Mouse (Mus musculus) adrenal gland, postnatal 36 days (tissue): Measurements from ENCODE around the gene Cd200. TPM values are rescaled to one million over a fixed set of nuclear protein-coding genes. Genes with fewer than 3 reads are reported as not detected.
"Not testable (repeated sequence)": the region's sequence is repeated elsewhere in the genome, so short reads cannot be mapped to it uniquely, and the experiment has no call there.

ENCODE experiments used
- DNase-seq, 2 experiments: peaks; one replicate each; pipeline ENCODE4 v3.0.0; 2021; ENCODE audit warnings: mixed read lengths in 1 of 2
- total RNA-seq, 2 experiments: library from RNA; stranded (reverse); gene quantifications; 2 replicates each; pipeline ENCODE4 v1.2.3; 2021

Gene Cd200
- total RNA-seq, 2 experiments from 2014 or later: 54.4 to 84.0 TPM

GRCm38 (mm10) chr16:45378147-45378943, 30.5 kb downstream of the Cd200 start:
- DNase-seq: no peak

DNA sequence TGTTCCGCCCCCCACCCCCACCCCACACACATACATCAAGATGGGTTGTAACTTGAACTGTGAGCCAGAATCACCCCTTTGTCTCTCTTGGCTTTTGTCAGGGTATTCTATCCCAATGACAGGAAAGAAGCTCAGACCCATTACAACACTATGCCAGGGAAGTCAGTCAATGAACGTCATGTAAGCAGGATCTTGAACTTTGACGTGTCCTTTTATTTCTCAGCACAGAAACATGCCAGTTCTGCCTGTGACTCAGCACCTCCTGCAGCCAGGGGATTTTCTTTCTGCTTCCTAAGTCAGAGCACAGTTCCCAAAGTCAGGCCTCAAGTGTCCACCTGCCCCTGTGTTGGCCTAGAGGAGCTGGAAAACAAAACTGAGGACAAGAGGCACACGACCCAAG, 31.5 kb downstream of the Cd200 start:
- DNase-seq: peak in 1 of 2 experiments; percentile 17

DNA sequence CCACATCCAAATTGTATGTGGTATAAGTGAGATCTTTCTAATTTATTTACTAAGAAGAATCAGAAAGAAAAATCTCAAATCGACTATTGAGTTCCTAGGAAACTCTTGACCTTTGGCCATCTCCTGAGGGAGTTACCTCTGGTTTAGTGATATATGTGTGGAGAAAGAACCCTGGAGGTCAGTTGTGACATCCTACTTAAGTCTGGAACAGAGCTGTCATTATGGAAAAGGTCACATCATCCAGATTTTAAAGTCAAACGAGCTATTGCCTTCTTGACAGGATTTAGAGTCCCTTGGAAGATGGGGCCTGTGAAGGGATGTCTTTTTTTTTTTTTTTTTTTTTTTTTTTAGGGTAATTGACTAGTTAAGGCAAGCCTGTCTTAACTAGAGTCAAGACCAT, 32.0 kb downstream of the Cd200 start:
- no peak for DNase-seq

DNA sequence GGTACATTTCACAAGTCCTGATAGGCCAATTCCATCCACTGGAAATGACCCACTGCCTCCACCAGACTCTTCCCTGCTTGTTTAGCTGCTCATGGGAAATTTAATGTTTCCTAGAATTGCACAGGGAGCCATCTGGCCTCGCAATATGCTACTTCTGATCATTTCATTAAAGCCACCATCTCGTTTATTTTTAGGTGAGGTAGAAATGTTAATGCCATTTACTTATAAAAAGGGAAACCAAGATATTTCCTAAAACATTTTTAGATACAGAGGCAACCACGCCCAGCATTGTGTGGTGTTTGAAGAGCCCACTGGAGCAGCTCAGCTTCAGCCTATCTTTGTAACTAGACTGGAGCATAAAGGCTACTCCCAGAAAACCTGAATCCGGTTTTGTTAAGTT, 32.6 kb downstream of the Cd200 start:
- DNase-seq: no peak

GRCm38 (mm10) chr16:45375506-45376225, 33.2 kb downstream of the Cd200 start:
- DNase-seq: no peak

DNA sequence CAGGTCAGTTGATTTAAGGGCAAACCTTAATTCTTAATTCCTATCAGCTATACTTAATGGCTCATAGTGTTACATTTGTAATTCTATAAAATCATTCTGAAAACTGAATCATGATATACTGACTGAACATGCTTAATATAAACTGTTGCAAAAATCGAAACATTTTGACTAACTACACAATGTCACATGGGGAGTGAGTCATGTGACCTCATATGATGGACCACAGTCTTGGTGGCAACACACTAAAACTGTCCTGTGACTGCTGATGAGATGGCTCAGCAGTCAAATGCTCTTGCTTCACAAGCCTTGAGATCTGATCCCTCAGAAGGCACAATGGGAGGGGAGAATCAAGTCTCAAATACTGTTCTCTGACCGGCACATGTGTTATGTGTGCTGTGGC, 34.8 kb downstream of the Cd200 start:
- no peak for DNase-seq

GRCm38 (mm10) chr16:45371076-45371475, 37.8 kb downstream of the Cd200 start:
- DNase-seq: no peak

DNA sequence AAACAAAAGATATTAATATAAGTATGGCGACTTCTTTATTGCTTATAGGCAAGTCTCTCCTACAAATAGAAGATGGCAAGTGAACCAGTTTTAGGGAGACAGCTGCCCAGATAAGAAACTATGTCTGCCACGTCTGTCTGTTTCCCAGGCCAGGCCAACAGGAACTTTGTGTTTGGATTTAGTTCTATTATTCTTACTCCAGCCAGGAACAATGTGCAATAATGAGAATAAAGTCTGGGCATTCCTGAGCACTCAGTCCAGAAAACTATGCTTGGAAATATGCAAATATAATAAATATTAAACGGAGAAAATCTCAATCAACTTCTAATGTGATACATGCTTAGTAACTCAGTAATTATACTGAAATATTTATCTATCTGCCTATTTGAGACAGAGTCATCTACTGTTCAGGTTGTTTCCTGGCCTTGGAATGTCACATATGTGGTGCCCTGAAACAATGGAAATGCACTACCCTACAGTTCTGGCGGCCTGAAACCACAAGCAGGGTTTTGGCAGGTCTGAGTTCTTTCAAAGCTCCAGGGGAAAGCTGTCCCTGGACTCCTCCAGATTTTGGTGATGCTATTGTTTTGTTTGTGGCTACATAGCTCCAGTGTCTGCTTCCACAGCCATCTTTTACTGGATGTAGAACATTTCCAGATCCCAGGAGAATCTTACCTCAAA, 39.4 kb downstream of the Cd200 start:
- DNase-seq: no peak

DNA sequence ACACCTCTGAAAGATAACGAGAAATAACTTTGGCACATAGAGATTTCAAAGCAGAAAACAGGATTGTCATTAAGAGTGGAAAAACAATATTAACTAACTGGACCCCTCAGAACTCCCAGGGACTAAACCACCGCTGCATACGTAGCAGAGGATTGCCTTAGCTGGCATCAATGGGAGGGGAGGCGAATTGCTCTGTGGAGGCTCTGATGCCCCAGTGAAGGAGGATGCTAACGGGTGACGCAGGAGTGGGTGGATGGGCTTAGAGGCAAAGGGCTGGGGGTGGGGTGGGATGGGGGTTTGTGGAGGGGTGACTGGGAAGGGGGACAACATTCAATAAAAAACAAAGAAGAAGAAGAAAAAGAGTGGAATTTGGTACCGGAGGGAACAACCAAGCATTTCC, 42.7 kb downstream of the Cd200 start:
- no peak for DNase-seq

DNA sequence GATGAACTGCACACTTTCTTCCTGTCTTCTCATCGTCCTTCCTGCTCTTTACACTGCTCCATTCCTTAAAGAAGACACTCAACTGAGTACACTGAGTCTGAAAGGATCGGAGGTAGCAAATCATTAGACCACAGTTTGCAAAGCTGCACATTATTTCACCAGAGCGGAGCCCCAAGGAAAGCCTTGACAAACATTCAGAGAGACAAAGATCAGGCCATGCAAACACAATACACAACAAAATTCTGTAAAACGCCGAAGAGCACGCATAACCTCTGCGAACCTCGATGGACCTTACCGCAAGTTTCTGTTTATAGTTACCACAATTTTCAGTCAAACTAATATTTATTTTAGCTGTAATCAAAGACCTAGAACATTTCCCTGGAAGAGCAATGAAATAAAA, 43.5 kb downstream of the Cd200 start:
- no peak for DNase-seq

DNA sequence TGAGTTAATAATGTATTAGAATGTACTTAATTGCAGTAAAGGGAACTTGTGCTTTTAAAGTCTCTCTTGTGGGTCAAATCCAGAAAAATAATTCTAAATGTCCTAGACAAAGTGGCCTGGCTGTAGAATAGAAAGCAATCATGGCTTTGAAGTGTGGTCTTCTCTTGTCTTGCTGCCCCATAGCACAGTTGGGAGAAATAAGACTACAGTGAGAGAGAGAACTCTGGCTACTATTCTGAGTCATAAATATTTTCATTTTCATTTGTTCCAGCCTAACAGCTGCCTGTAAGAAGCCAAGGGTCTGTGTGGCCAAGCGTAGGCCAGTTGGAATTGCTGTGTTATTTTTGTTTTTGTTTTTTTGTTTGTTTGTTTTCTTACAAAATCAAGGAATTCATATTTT, 44.2 kb downstream of the Cd200 start:
- DNase-seq: no peak

DNA sequence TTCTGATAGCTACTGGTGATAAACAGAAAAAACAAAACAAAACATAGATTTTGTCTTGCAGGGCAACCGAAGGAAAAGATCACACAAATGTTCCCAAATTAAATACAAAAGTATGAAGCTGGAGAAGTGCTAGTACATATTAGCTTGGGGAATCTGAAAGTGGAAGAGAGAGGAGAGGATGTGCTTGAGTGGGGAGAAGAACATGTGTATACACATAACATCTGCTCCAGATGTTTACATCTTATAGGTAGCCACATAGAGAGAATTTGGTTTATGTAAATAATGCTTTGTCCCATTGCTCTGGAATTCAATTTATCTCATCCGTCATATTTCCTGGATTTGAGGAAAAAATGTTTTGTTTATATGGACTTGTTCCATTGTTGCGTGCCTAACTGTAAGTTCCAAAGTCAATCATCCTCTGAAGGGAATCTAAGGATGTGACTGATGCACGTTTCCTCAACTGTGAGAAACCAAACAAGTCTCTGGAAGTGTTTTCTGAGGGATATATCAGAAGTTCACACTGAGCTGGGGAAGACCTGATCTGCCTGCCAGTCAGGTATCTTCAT, 45.3 kb downstream of the Cd200 start:
- DNase-seq: no peak

DNA sequence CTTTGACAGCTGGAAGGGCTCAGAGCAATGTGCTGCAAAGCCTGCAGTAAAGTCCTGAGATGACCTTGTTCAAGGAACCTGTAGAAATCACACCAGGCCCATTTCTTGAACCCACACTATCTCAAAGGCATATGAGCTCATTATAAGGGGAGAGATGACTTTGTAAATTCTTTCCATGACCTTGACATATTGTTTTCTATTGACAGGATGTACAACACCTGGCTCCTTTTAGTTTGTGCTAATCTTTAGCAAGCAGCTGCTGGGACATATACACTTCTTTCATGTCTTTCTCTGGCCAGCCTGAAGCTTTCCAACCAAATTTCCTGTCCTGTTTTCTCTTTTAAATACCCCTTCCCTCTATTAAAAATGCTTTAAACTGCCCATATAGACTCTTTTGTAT, 47.4 kb downstream of the Cd200 start:
- no peak for DNase-seq

DNA sequence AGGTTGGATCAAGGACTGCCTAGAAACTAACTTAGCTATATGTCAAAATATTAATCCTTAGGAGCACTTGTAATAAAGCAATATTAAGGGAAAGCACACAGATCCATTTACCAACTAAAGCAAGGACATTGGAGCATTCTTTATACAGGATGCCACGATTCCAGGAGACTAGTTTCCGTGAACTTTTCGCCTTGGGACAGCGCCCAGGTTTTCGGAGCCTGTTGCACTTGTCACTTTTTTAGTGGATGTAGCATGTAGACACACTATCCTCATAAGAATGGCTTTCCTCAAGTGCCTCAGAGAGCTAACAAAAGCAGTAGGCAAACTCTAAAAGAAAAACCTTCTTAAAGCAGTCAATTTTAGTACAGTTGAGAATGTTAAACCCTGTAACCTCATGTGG, 50.4 kb downstream of the Cd200 start:
- DNase-seq: not testable (repeated sequence)

GRCm38 (mm10) chr16:45357134-45357533, 51.7 kb downstream of the Cd200 start:
- no peak for DNase-seq

- DNase-seq: no peak
These were observed 56.0 kb downstream of the Cd200 start for GRCm38 (mm10) chr16:45352875-45353274.

- DNase-seq: no peak
These were observed 58.1 kb downstream of the Cd200 start for GRCm38 (mm10) chr16:45350767-45351166.

- DNase-seq: peak; percentile 20 to 43
These were observed 59.1 kb downstream of the Cd200 start for GRCm38 (mm10) chr16:45349523-45350298.

DNA sequence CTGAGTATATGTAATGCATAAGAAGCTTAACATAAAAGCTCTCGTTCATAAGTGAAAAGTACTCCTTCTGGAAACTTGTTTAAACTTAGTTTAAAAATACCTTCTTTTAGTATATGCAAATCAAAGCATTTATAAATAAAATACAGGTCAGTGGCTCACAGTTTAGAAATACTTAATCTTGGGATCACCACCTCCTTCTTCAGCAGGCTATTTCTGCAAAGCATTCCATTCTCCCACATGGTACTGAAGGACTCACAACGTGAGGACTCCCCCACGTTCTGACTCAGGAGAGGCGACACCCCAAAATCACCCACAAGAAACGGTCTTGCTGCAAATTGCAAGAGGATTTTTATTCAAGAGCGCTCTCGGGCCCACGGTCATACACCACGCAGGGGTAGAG, 60.6 kb downstream of the Cd200 start:
- DNase-seq: not testable (repeated sequence)

DNA sequence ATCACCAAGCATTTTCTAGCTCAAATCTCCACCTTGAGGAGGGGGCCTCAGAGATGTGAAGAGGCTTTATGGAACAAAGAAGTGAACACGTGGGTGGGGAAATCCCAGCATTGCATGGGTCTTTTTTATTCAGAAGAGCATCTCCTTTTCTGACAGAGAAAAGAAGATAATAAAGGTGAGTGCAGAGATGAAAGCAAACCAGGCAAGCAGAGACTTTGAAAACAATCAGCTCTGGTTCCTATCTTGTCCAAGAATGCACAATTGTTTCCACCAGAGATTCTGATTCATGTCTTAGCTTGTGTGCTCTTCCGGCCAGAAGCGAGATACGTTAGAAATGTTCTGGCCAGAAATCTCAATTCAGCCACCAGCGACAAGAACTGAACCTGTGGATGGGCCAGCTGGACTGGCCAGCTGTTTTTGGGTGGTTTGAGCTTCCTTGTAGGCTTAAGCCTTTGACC, 61.9 kb downstream of the Cd200 start:
- no peak for DNase-seq

GRCm38 (mm10) chr16:45346367-45346766, 62.5 kb downstream of the Cd200 start:
- no peak for DNase-seq

DNA sequence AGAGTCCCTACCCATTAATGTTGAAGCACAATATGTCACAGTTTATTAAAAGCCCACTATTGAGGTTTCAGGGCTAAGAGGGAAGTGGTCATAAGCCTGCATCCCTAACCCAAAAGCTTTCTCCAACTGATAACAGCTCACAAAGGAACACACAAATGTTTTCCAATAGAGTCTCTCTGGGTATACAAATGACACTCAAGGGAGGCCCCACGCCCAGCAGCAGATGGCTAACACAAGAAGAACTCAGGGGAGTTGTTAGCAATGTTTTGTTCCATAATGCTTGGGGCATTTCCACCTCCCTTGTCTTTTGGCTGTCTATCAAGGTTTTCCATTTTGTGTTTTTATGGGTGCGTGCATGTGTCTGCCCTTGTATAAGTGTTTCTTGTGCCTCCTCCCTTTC, 64.0 kb downstream of the Cd200 start:
- DNase-seq: no peak
